Comparison of ENCODE assay signal across 27 mouse cellular contexts in the genomic region with DNA sequence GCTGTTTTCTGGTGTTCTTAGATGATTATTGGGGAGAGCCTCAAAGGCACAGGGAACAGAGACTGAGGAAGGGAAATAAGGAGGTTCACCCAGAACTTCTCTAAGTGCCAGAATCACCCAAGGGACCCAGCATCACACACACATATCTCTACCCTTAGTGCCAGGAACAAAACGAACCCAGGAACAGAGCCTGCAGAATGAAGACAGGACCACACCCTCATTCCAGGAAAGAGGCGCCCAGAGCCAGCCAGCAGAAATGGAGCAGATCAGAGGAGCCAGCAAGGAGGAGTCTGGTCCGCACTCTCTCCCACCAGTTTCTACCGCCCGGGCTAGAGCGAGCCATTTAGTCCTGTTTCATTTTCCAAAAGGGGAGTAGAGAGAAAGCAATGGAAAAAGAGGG.
A peak's percentile ranks its signal among the peaks of the same experiment; 100 is the strongest.
DNase-seq lines count a peak whose midpoint lies in the region; ATAC-seq lines count a peak whose summit lies in the region.
"Had no signal": no experiment of that assay in that cellular context is flagged by ENCODE, and none has a peak within 500 bp of the region (broad histone marks: within the 10 kb centered on the region; RNA-seq: fewer than 3 reads in every experiment).

No protein-coding gene starts in this region.

- H3K27ac ChIP-seq in midbrain, embryonic 10.5 days (replicated peaks) = peak overlapping the region; percentile 61; the same call in 1 of the 2 replicates
- H3K27ac ChIP-seq in midbrain, embryonic 13.5 days = no peak overlapping the region
- no peak overlapping the region for H3K27ac ChIP-seq in kidney, embryonic 15.5 days
- H3K27ac ChIP-seq: embryonic facial prominence, embryonic 12.5 days; heart, embryonic 10.5 days; kidney, postnatal 0 days; limb, embryonic 13.5 days; lung, embryonic 15.5 days had no signal

- no peak overlapping the region for H3K4me3 ChIP-seq in midbrain, embryonic 10.5 days
- H3K4me3 ChIP-seq in midbrain, embryonic 13.5 days (replicated peaks) = no peak overlapping the region
- H3K4me3 ChIP-seq in kidney, embryonic 15.5 days (replicated peaks) = no peak overlapping the region
- H3K4me3 ChIP-seq: embryonic facial prominence, embryonic 12.5 days; heart, embryonic 10.5 days; limb, embryonic 13.5 days; lung, embryonic 15.5 days; megakaryocyte, embryonic 14.5 days had no signal

- peaks cover 43% of the 10 kb centered on the region for H3K27me3 ChIP-seq in midbrain, embryonic 10.5 days (ENCODE audit: low read depth, poor library complexity, severe bottlenecking)
- H3K27me3 ChIP-seq in midbrain, embryonic 13.5 days = 0 out of 2 replicates have a peak, but pooled peaks cover 6% of the 10 kb centered on the region
- peaks cover 57% of the 10 kb centered on the region for H3K27me3 ChIP-seq in kidney, embryonic 15.5 days
- H3K27me3 ChIP-seq: lung, embryonic 15.5 days had no signal

- peaks cover 62% of the 10 kb centered on the region for H3K4me1 ChIP-seq in midbrain, embryonic 10.5 days
- peaks cover 48% of the 10 kb centered on the region for H3K4me1 ChIP-seq in midbrain, embryonic 13.5 days (replicated peaks)
- H3K4me1 ChIP-seq in kidney, embryonic 15.5 days = peaks cover 13% of the 10 kb centered on the region; the same call in 1 of the 2 replicates
- H3K4me1 ChIP-seq: heart, embryonic 10.5 days; lung, embryonic 15.5 days; megakaryocyte, embryonic 14.5 days had no signal

- no peak overlapping the region for H3K9ac ChIP-seq in midbrain, embryonic 13.5 days (replicated peaks)
- no peak overlapping the region for H3K9ac ChIP-seq in kidney, embryonic 15.5 days
- H3K9ac ChIP-seq: embryonic facial prominence, embryonic 12.5 days; limb, embryonic 13.5 days; lung, embryonic 15.5 days had no signal

- peak; percentile 92 for DNase-seq in heart, adult 11 months
- no peak for DNase-seq in heart, postnatal 10 days
- DNase-seq in midbrain, embryonic 10.5 days (ENCODE audit: low spot score) = no peak
- peak; percentile 29 for DNase-seq in R1 (ENCODE audit: low read depth, low spot score)
- DNase-seq in skeletal muscle tissue, adult 2 months (ENCODE audit: low read depth, low spot score) = peak; percentile 52
- DNase-seq: adrenal gland, postnatal 14 days; cerebellum, adult 11-12 months; cerebellum, adult 9-11 months; embryo, embryonic 11 days; kidney, adult 2 months; kidney, postnatal 4 days; lung, postnatal 4 days; midbrain, embryonic 14.5 days; right cerebral cortex, postnatal 4 days; thymus, postnatal 14 days had no signal

- no peaks in the 10 kb centered on the region for H3K36me3 ChIP-seq in midbrain, embryonic 10.5 days
- no peaks in the 10 kb centered on the region for H3K36me3 ChIP-seq in midbrain, embryonic 13.5 days
- H3K36me3 ChIP-seq in kidney, embryonic 15.5 days = no peaks in the 10 kb centered on the region
- H3K36me3 ChIP-seq: embryonic facial prominence, embryonic 12.5 days; heart, embryonic 10.5 days; limb, embryonic 13.5 days; lung, embryonic 15.5 days had no signal

- WGBS in midbrain, embryonic 10.5 days = 47% methylated on average over 6 of the region's 6 CpGs
- 57% methylated on average over 6 of the region's 6 CpGs for WGBS in midbrain, embryonic 13.5 days
- 40% methylated on average over 6 of the region's 6 CpGs for WGBS in kidney, embryonic 15.5 days

- ATAC-seq in midbrain, embryonic 13.5 days = no peak
- ATAC-seq in kidney, embryonic 15.5 days (replicated peaks; ENCODE audit: low FRiP score) = no peak
- ATAC-seq: CD4-positive, CD25-positive, alpha-beta regulatory T cell, adult 4 months; forebrain, embryonic 14.5 days; hindbrain, embryonic 16.5 days had no signal

- H3K9me3 ChIP-seq in midbrain, embryonic 10.5 days (replicated peaks) = no peaks in the 10 kb centered on the region
- H3K9me3 ChIP-seq in midbrain, embryonic 13.5 days = no peaks in the 10 kb centered on the region
- H3K9me3 ChIP-seq in kidney, embryonic 15.5 days (replicated peaks) = no peaks in the 10 kb centered on the region
- H3K9me3 ChIP-seq: embryonic facial prominence, embryonic 12.5 days; heart, embryonic 10.5 days; limb, embryonic 13.5 days; lung, embryonic 15.5 days; megakaryocyte, embryonic 14.5 days had no signal

- intact Hi-C loops in heart, postnatal 10 days (cut with DNase I) = no loop called here

- H3K4me2 ChIP-seq in midbrain, embryonic 13.5 days (replicated peaks) = no peak overlapping the region
- H3K4me2 ChIP-seq in kidney, embryonic 15.5 days = no peak overlapping the region
- H3K4me2 ChIP-seq: embryonic facial prominence, embryonic 12.5 days; limb, embryonic 13.5 days; liver, embryonic 11.5 days; lung, embryonic 15.5 days had no signal

Comparison
In these comparisons a context has a peak if more than half of its experiments do, and no peak if none do; other contexts are left out.
1. DNase-seq: peak in heart, adult 11 months (single experiment), R1 (single experiment) and skeletal muscle tissue, adult 2 months (single experiment); none in heart, postnatal 10 days (0 of 2) and midbrain, embryonic 10.5 days (single experiment).